11 mouse cellular contexts compared by ENCODE assay signal in the genomic region with DNA sequence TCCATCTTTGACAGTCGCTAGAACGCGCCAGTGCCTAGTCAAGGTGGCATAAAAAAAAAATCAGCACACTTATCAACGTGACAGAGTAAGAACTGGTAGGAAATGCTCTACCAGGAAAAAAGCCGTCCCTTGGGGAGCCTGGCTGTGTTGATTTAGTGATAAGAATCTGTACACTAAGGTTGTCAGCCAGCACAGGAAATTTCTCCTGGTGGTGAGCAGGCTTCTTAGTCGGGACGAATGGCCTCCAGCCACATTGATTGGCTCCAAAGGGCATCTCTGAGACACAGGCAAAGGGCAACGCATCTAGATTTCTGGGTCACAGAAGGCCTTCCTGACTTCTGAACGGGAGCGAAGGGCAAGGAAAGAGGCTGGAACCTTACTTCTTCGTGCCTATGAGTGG. TPM values are rescaled to one million over a fixed set of nuclear protein-coding genes. Genes with fewer than 3 reads are reported as not detected.
DNase-seq lines count a peak whose midpoint lies in the region; ATAC-seq and TF ChIP-seq lines count a peak whose summit lies in the region.
"Had no signal": no experiment of that assay in that cellular context is flagged by ENCODE, and none has a peak within 500 bp of the region (broad histone marks: within the 10 kb centered on the region; RNA-seq: fewer than 3 reads in every experiment).

No protein-coding gene starts in this region.

- peak; percentile 38; the same call in 1 of the 2 replicates for TF ChIP-seq CTCF in lung, postnatal 0 days (IDR thresholded peaks at IDR 0.05)
- no peak for TF ChIP-seq CTCF in cerebellum, adult 2 months (IDR thresholded peaks at IDR 0.05; ENCODE audit: borderline replicate concordance, insufficient read depth, low read depth, low read length)

- 33% methylated on average over 11 of the region's 11 CpGs for WGBS in kidney, embryonic 14.5 days
- WGBS in embryonic facial prominence, embryonic 10.5 days = 57% methylated on average over 11 of the region's 11 CpGs
- 43% methylated on average over 11 of the region's 11 CpGs for WGBS in intestine, embryonic 16.5 days
- 25% methylated on average over 11 of the region's 11 CpGs for WGBS in lung, postnatal 0 days
- WGBS in cerebellum, adult 2 months = 80% methylated on average over 11 of the region's 11 CpGs

- no peak overlapping the region for H3K27ac ChIP-seq in kidney, embryonic 14.5 days (ENCODE audit: low read depth, low read length)
- no peak overlapping the region for H3K27ac ChIP-seq in embryonic facial prominence, embryonic 10.5 days (replicated peaks)
- H3K27ac ChIP-seq in intestine, embryonic 16.5 days (ENCODE audit: low read length) = peak overlapping the region; percentile 86
- no peak overlapping the region for H3K27ac ChIP-seq in lung, postnatal 0 days (ENCODE audit: low read length)
- no peak overlapping the region for H3K27ac ChIP-seq in cerebellum, adult 2 months (ENCODE audit: insufficient read depth, low read length)
- H3K27ac ChIP-seq: limb, embryonic 15.5 days had no signal

- H3K9ac ChIP-seq in kidney, embryonic 14.5 days (ENCODE audit: low read depth, low read length) = no peak overlapping the region
- no peak overlapping the region for H3K9ac ChIP-seq in intestine, embryonic 16.5 days (ENCODE audit: low read depth, low read length)
- H3K9ac ChIP-seq in lung, postnatal 0 days (replicated peaks; ENCODE audit: low read depth) = no peak overlapping the region
- H3K9ac ChIP-seq: limb, embryonic 15.5 days had no signal

- H3K4me3 ChIP-seq in kidney, embryonic 14.5 days (ENCODE audit: low read length) = no peak overlapping the region
- no peak overlapping the region for H3K4me3 ChIP-seq in embryonic facial prominence, embryonic 10.5 days
- no peak overlapping the region for H3K4me3 ChIP-seq in intestine, embryonic 16.5 days (ENCODE audit: low read length)
- no peak overlapping the region for H3K4me3 ChIP-seq in lung, postnatal 0 days (ENCODE audit: low read depth, low read length)
- H3K4me3 ChIP-seq in cerebellum, adult 2 months (replicated peaks; ENCODE audit: insufficient read depth, low read depth, low read length) = no peak overlapping the region
- H3K4me3 ChIP-seq: limb, embryonic 15.5 days had no signal

- H3K4me1 ChIP-seq in kidney, embryonic 14.5 days (ENCODE audit: control insufficient read depth, insufficient read depth, low read length) = no peaks in the 10 kb centered on the region
- peaks cover 7% of the 10 kb centered on the region; the same call in 1 of the 2 replicates for H3K4me1 ChIP-seq in embryonic facial prominence, embryonic 10.5 days
- H3K4me1 ChIP-seq in intestine, embryonic 16.5 days (ENCODE audit: control insufficient read depth, insufficient read depth, low read length) = peaks cover 17% of the 10 kb centered on the region; the same call in 1 of the 2 replicates
- no peaks in the 10 kb centered on the region for H3K4me1 ChIP-seq in lung, postnatal 0 days (ENCODE audit: insufficient read depth, low read depth, low read length)
- H3K4me1 ChIP-seq in cerebellum, adult 2 months (ENCODE audit: control insufficient read depth, insufficient read depth, low read length) = no peaks in the 10 kb centered on the region

- no peak for ATAC-seq in kidney, embryonic 14.5 days (ENCODE audit: low FRiP score, low TSS enrichment)
- peak; percentile 88 for ATAC-seq in intestine, embryonic 16.5 days
- ATAC-seq in lung, postnatal 0 days = peak; percentile 65
- ATAC-seq in cerebellum, adult (ENCODE audit: insufficient number of reproducible peaks, low FRiP score, low TSS enrichment) = no peak

- no peak overlapping the region for H3K4me2 ChIP-seq in kidney, embryonic 14.5 days (replicated peaks; ENCODE audit: low read depth, low read length)
- no peak overlapping the region for H3K4me2 ChIP-seq in intestine, embryonic 16.5 days (ENCODE audit: low read depth, low read length)
- 0 out of 2 replicates have a peak overlapping the region, but pooled peaks have one; percentile 29 for H3K4me2 ChIP-seq in lung, postnatal 0 days (replicated peaks; ENCODE audit: low read depth, low read length)
- H3K4me2 ChIP-seq: limb, embryonic 15.5 days had no signal

- H3K9me3 ChIP-seq in kidney, embryonic 14.5 days (ENCODE audit: control insufficient read depth, low read length) = no peaks in the 10 kb centered on the region
- no peaks in the 10 kb centered on the region for H3K9me3 ChIP-seq in embryonic facial prominence, embryonic 10.5 days
- H3K9me3 ChIP-seq in intestine, embryonic 16.5 days (ENCODE audit: control insufficient read depth, low read length) = no peaks in the 10 kb centered on the region
- H3K9me3 ChIP-seq in lung, postnatal 0 days (ENCODE audit: low read length) = no peaks in the 10 kb centered on the region
- H3K9me3 ChIP-seq: limb, embryonic 15.5 days had no signal

- H3K27me3 ChIP-seq in kidney, embryonic 14.5 days (ENCODE audit: control insufficient read depth, insufficient read depth, low read length) = no peaks in the 10 kb centered on the region
- H3K27me3 ChIP-seq in embryonic facial prominence, embryonic 10.5 days (replicated peaks; ENCODE audit: low read depth, poor library complexity, severe bottlenecking) = no peaks in the 10 kb centered on the region
- H3K27me3 ChIP-seq in intestine, embryonic 16.5 days (replicated peaks; ENCODE audit: control insufficient read depth, insufficient read depth, low read length) = no peaks in the 10 kb centered on the region
- no peaks in the 10 kb centered on the region for H3K27me3 ChIP-seq in lung, postnatal 0 days (replicated peaks; ENCODE audit: insufficient read depth, low read length)
- no peaks in the 10 kb centered on the region for H3K27me3 ChIP-seq in cerebellum, adult 2 months (ENCODE audit: control insufficient read depth, insufficient read depth, low read length)
- H3K27me3 ChIP-seq: limb, embryonic 15.5 days had no signal

- DNase-seq in kidney, adult 18-20 months = peak; percentile 59
- peak; percentile 32 for DNase-seq in embryonic facial prominence, embryonic 10.5 days (ENCODE audit: low spot score)
- DNase-seq in lung, postnatal 0 days (ENCODE audit: low spot score) = peak; percentile 71
- no peak for DNase-seq in cerebellum, adult 2 months
- DNase-seq in thymus, postnatal 25 days = no peak
- DNase-seq: gastrocnemius, postnatal 25 days; layer of hippocampus, postnatal 36 days had no signal

- no peak for TF ChIP-seq POLR2A in cerebellum, adult 2 months (IDR thresholded peaks at IDR 0.05; ENCODE audit: borderline replicate concordance, insufficient read depth, low read length)

- TF ChIP-seq EP300 in lung, postnatal 0 days (IDR thresholded peaks at IDR 0.05) = 0 out of 2 replicates have a peak, but pooled peaks have one; percentile 28

- no peaks in the 10 kb centered on the region for H3K36me3 ChIP-seq in kidney, embryonic 14.5 days (ENCODE audit: control insufficient read depth, insufficient read depth, low read length)
- no peaks in the 10 kb centered on the region for H3K36me3 ChIP-seq in embryonic facial prominence, embryonic 10.5 days (replicated peaks)
- H3K36me3 ChIP-seq in intestine, embryonic 16.5 days (ENCODE audit: control insufficient read depth, insufficient read depth, low read length) = no peaks in the 10 kb centered on the region
- H3K36me3 ChIP-seq in lung, postnatal 0 days (ENCODE audit: insufficient read depth, low read length) = no peaks in the 10 kb centered on the region
- H3K36me3 ChIP-seq: limb, embryonic 15.5 days had no signal

RNA-seq across cellular contexts. Expression of a gene that starts 19.1 kb away (rescaled TPM):
- polyA plus RNA-seq in kidney, embryonic 14.5 days (2014; fragmentation: Nextera tagmentation; extraction: Ambion mirVana) = 20.0 and 26.8 TPM in 2 replicates
- polyA plus RNA-seq in embryonic facial prominence, embryonic 10.5 days (2016; fragmentation: Nextera tagmentation; extraction: Ambion mirVana) = 32.5 and 33.6 TPM in 2 replicates
- 14.2 and 15.9 TPM in 2 replicates for polyA plus RNA-seq in intestine, embryonic 16.5 days (2015; fragmentation: Nextera tagmentation; extraction: Ambion mirVana)
- 24.8 and 29.6 TPM in 2 replicates for polyA plus RNA-seq in lung, postnatal 0 days (2015; fragmentation: Nextera tagmentation; extraction: Ambion mirVana)
- polyA plus RNA-seq in cerebellum, adult 2 months (2012; rRNA removed) = 14.0 and 14.5 TPM in 2 replicates

Comparison
In these comparisons a context has a peak if more than half of its experiments do, and no peak if none do; other contexts are left out.
1. DNase-seq: peak in kidney, adult 18-20 months (single experiment), embryonic facial prominence, embryonic 10.5 days (single experiment) and lung, postnatal 0 days (single experiment); none in cerebellum, adult 2 months (0 of 2) and thymus, postnatal 25 days (single experiment).
2. ATAC-seq: peak in intestine, embryonic 16.5 days (single experiment) and lung, postnatal 0 days (single experiment); none in kidney, embryonic 14.5 days (single experiment) and cerebellum, adult (single experiment).